Mouse (Mus musculus) forebrain, embryonic 11.5 days (tissue): ENCODE results near the gene Dab1. TPM values are rescaled to one million over a fixed set of nuclear protein-coding genes. Genes with fewer than 3 reads are reported as not detected.

Source experiments
- ATAC-seq: fragments of 200-750 bp; cut with Nextera tagmentation; replicated peaks from 2 replicates; pipeline ENCODE4 v1.8.0; 2017; ENCODE audit warnings: moderate TSS enrichment; ENCODE audit not compliant: low FRiP score
- DNase-seq: peaks from one replicate; pipeline ENCODE4 v3.0.0-alpha.2; 2017; ENCODE audit warnings: low spot score
- H3K27ac ChIP-seq: fragments of 300-500 bp; sonication (generic); 2 replicates; pipeline ENCODE4 v1.5.1; 2014; ENCODE audit warnings: low read depth, low read length
- H3K27me3 ChIP-seq: fragments of 300-500 bp; sonication (generic); 2 replicates; pipeline ENCODE4 v1.6.1; 2014; ENCODE audit warnings: mild to moderate bottlenecking, low read length, mixed read lengths; ENCODE audit not compliant: control insufficient read depth, insufficient read depth
- H3K36me3 ChIP-seq: fragments of 300-500 bp; sonication (generic); 2 replicates; pipeline ENCODE4 v1.6.1; 2014; ENCODE audit warnings: mild to moderate bottlenecking, low read length, moderate library complexity, mixed read lengths; ENCODE audit not compliant: control insufficient read depth, insufficient read depth
- H3K4me1 ChIP-seq: fragments of 300-500 bp; sonication (generic); replicated peaks from 2 replicates; pipeline ENCODE4 v1.6.1; 2014; ENCODE audit warnings: low read length, mixed read lengths; ENCODE audit not compliant: control insufficient read depth, insufficient read depth
- H3K4me2 ChIP-seq: fragments of 300-500 bp; sonication (generic); 2 replicates; pipeline ENCODE4 v1.6.1; 2014; ENCODE audit warnings: low read depth, mild to moderate bottlenecking, low read length, moderate library complexity, mixed read lengths; ENCODE audit not compliant: severe bottlenecking
- H3K4me3 ChIP-seq: fragments of 300-500 bp; sonication (generic); 2 replicates; pipeline ENCODE4 v1.5.1; 2014; ENCODE audit warnings: low read depth, low read length
- H3K9ac ChIP-seq: fragments of 300-500 bp; sonication (generic); 2 replicates; pipeline ENCODE4 v1.6.1; 2014; ENCODE audit warnings: low read length
- H3K9me3 ChIP-seq: fragments of 300-500 bp; sonication (generic); 2 replicates; pipeline ENCODE4 v1.6.1; 2016; ENCODE audit warnings: low read length, mixed read lengths; ENCODE audit not compliant: control insufficient read depth
- WGBS: fragments of 180-500 bp; shearing (Covaris S2); extraction: QIAGEN DNeasy Blood & Tissue Kit; methylation state at CpG from one replicate; pipeline ENCODE4 v1.1.7; 2014; 5-methylcytosine and 5-hydroxymethylcytosine counted together
- polyA plus RNA-seq: library from polyadenylated mRNA; unstranded; fragments of >200 nt; fragmentation: Nextera tagmentation; extraction: Ambion mirVana; gene quantifications from 2 replicates; pipeline ENCODE4 v1.2.1, GENCODE M21; 2014

Gene Dab1
- polyA plus RNA-seq, 1 experiment from 2014 or later = 51.6 TPM

DNA sequence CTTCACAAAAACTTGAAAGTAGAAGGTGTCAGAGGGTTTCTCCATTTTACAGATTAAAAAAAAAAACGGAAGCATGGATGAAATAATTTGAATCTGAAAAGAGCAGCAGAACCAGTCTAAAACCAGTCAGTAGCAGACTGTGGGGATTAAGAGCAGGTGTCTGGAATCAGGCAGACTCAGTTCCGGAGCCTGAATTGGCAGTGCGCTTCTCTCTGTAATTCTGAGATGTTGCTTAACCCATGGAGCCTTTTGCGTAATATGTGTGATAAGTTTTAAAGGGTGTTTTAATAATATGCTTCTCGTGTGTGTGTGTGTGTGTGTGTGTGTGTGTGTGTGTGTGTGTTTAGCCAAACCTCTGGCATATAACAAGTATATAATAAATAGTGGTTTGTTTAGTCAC lies 587.5 kb downstream of the Dab1 start:
- H3K36me3 ChIP-seq = no peaks in the 10 kb centered on the region
- H3K4me2 ChIP-seq = no peak overlapping the region
- no peak overlapping the region for H3K4me3 ChIP-seq
- H3K9me3 ChIP-seq = no peaks in the 10 kb centered on the region
- H3K9ac ChIP-seq = no peak overlapping the region
- 0 out of 2 replicates have a peak, but pooled peaks cover 3% of the 10 kb centered on the region for H3K4me1 ChIP-seq
- ATAC-seq (no peak), DNase-seq (no peak)
- 75% methylated on average over 5 of the region's 5 CpGs for WGBS
- no peaks in the 10 kb centered on the region for H3K27me3 ChIP-seq
- no peak overlapping the region for H3K27ac ChIP-seq

DNA sequence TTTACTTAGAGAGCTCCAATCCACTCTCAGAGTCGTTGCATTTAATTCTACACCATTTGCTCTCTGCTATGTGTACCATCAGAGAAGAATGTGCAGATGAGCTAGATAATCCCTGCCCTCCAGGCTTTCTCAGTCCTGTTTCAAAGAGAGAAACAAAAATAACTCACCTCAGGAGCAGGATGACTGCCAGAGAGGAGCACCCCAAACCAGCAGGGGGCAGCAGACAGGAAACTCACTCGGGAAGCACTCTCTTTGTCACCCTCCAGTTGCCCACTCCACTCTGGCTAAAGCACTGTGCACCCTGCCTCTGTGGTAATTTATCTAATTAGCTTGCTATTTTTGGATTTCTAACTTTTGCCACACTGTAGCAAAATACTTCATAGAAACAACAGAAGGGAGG lies 589.9 kb downstream of the Dab1 start:
- ATAC-seq (no peak), DNase-seq (peak; percentile 74)
- Histone ChIP-seq H3K27ac (no peak overlapping the region), H3K36me3 (no peaks in the 10 kb centered on the region), H3K27me3 (no peaks in the 10 kb centered on the region), H3K4me3 (no peak overlapping the region), H3K4me2 (no peak overlapping the region), H3K9me3 (no peaks in the 10 kb centered on the region), H3K9ac (no peak overlapping the region), H3K4me1 (0 out of 2 replicates have a peak, but pooled peaks cover 3% of the 10 kb centered on the region)
- WGBS = 38% methylated on average over 2 of the region's 2 CpGs

DNA sequence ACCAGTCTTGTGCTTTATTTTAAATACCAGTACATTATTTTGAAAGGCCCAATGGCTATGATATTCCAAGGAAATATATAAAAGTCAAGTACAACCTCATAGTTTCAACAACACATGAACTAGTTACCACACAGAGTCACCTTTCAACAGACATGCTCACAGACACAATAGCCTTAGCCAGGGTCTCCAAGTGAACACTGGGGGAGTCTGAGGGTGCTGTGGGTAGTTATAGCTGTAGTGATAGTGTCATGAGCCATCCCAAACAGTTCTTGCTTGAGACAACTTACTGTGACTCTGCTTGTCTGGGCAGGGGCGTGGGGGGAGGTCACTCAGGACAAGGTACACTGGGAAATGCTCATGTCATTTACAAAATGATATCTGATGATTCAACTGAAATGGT lies 591.6 kb downstream of the Dab1 start:
- Histone ChIP-seq H3K9me3 (no peaks in the 10 kb centered on the region), H3K27me3 (no peaks in the 10 kb centered on the region), H3K4me3 (no peak overlapping the region), H3K36me3 (no peaks in the 10 kb centered on the region), H3K4me2 (no peak overlapping the region), H3K9ac (no peak overlapping the region), H3K4me1 (0 out of 2 replicates have a peak, but pooled peaks cover 3% of the 10 kb centered on the region), H3K27ac (no peak overlapping the region)
- no peak for DNase-seq
- 83% methylated on average over 1 of the region's 1 CpGs for WGBS
- ATAC-seq = no peak

DNA sequence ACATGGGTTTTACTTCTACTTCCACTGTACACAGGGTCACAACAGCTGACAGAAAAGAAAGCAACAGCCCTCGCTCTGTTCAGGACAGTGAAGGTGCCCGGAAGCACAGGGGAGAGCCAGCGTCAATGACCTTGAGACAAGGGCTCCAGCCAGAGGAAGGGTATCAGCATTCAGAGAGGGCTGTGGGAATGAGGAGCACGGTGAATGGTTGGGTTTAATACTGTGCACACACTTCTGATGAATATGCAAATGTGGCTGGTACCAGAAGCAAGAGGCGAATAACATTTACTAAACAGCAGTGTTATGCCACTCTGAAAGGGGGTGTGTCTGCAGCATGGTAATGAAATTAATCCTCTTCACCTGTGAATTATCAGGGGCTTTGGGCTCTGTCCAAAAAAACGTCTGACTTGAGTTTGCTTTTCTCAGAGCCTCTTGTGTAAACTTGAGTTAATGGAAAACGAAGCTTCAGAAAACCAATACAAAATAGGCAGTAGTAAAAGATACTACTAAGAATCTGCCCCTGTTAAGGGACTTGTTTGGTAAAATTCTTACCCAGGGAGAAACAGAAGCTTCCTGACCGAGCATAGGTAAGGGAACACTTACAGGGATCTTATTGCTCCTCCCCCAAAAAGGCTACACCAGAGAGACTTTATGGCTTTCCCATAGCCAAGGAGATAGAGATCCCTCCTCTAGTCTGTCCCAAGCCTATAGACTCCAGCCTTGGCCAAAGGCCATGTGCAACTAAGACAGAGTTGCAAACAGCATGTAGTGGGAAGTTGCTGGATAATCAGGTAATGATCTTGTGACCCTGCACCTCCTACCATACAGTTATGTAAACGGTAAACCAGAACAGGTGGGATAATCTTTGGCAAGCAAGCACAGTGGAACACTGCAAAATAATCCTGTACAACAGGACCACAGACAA lies 592.6 kb downstream of the Dab1 start:
- WGBS = 71% methylated on average over 9 of the region's 9 CpGs
- DNase-seq (no peak), ATAC-seq (no peak)
- Histone ChIP-seq H3K9ac (no peak overlapping the region), H3K36me3 (no peaks in the 10 kb centered on the region), H3K4me1 (0 out of 2 replicates have a peak, but pooled peaks cover 3% of the 10 kb centered on the region), H3K27me3 (no peaks in the 10 kb centered on the region), H3K27ac (no peak overlapping the region), H3K4me2 (no peak overlapping the region), H3K4me3 (no peak overlapping the region), H3K9me3 (no peaks in the 10 kb centered on the region)

DNA sequence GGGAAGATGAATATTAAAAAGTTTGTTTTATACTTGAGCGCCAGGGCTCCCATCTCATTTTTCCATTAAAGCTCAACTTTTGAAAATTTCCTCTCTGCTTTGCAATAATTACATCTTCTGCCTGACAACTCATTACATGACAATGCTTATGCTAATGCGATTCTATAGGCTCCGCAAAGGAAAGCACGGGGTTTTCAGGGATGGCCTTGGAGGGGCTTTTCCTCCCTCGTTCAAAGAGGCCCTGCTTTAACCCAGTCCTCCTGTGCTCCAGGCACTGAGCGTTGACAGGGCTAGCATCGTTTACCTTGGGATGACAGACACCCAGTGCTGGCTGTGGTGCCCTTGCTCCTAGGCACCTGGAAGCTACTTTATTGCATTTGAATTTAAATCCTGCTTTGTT lies 595.6 kb downstream of the Dab1 start:
- 23% methylated on average over 7 of the region's 7 CpGs for WGBS
- Histone ChIP-seq H3K9me3 (no peaks in the 10 kb centered on the region), H3K4me1 (peaks cover 8% of the 10 kb centered on the region; the same call in 1 of the 2 replicates), H3K4me2 (no peak overlapping the region), H3K4me3 (no peak overlapping the region), H3K27me3 (no peaks in the 10 kb centered on the region), H3K9ac (no peak overlapping the region), H3K36me3 (no peaks in the 10 kb centered on the region), H3K27ac (no peak overlapping the region)
- ATAC-seq (no peak), DNase-seq (no peak)

DNA sequence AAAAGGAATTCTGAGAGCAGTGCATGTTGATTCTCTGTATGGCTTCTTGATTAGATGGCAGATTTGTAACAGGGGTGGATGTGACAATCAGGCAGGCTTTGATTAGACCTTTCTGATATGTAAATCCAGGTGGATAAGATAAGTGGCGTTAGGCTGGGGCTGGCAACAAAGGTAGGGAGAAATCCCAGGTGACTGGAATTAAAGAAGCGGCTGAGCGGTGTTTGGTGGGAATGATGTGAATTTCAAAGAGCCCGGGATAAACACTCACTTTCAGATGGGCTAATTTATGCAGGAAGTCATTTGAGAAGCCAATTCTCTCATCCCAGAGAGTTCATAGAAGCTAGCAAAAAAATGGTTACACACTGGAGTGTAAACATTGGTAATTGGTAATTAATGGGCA lies 598.2 kb downstream of the Dab1 start:
- Histone ChIP-seq H3K27ac (no peak overlapping the region), H3K9ac (no peak overlapping the region), H3K36me3 (no peaks in the 10 kb centered on the region), H3K27me3 (no peaks in the 10 kb centered on the region), H3K4me3 (no peak overlapping the region), H3K4me1 (peaks cover 5% of the 10 kb centered on the region; the same call in 1 of the 2 replicates), H3K4me2 (no peak overlapping the region), H3K9me3 (no peaks in the 10 kb centered on the region)
- ATAC-seq (no peak), DNase-seq (no peak)
- 45% methylated on average over 4 of the region's 4 CpGs for WGBS

DNA sequence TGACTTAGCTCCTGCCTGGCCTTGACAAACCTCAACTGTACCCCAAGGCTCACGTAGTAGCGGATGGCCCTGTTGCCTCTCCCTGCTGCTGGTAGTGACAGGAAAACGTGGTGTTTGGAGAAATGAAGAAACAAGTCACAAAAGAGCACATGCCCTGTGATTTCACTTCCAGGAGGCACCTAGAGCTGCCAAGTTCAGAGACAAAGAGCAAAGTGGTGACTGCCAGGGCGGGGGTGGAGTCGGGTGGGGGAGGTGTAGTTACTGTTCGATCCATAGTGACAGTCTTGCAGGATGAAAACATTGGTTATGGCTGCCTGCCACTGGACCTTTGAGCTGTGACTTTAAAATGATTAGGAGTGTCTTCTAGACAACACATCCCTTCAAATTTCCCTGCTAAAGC lies 599.6 kb downstream of the Dab1 start:
- H3K4me3 ChIP-seq = no peak overlapping the region
- ATAC-seq (no peak), DNase-seq (no peak)
- H3K27me3 ChIP-seq = no peaks in the 10 kb centered on the region
- no peak overlapping the region for H3K9ac ChIP-seq
- no peaks in the 10 kb centered on the region for H3K9me3 ChIP-seq
- 77% methylated on average over 6 of the region's 6 CpGs for WGBS
- H3K4me2 ChIP-seq = no peak overlapping the region
- no peaks in the 10 kb centered on the region for H3K36me3 ChIP-seq
- H3K4me1 ChIP-seq = peaks cover 5% of the 10 kb centered on the region; the same call in 1 of the 2 replicates
- H3K27ac ChIP-seq = no peak overlapping the region

DNA sequence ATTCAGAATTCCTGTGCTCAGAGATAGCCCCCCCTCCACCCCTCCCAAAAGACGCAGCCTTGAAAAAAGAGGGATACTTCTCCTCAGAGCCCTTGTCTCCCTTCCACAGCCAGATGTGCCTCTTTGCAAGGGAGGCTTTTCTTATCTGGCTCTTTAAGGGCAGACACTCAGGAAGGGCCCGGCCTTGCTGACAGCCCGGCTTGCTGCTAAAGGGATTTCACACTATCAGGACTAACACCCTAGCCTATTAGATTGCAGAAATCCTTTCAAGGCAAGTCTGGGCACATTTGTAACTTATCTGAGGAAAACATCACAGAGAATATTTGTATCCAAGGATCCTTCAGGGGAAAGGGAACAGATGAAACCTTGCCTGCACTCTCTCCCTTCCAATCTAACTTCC lies 600.9 kb downstream of the Dab1 start:
- Histone ChIP-seq H3K36me3 (no peaks in the 10 kb centered on the region), H3K27ac (no peak overlapping the region), H3K27me3 (no peaks in the 10 kb centered on the region), H3K4me1 (peaks cover 5% of the 10 kb centered on the region; the same call in 1 of the 2 replicates), H3K4me2 (no peak overlapping the region), H3K9me3 (no peaks in the 10 kb centered on the region), H3K4me3 (no peak overlapping the region), H3K9ac (no peak overlapping the region)
- ATAC-seq (no peak), DNase-seq (no peak)
- 43% methylated on average over 3 of the region's 3 CpGs for WGBS

DNA sequence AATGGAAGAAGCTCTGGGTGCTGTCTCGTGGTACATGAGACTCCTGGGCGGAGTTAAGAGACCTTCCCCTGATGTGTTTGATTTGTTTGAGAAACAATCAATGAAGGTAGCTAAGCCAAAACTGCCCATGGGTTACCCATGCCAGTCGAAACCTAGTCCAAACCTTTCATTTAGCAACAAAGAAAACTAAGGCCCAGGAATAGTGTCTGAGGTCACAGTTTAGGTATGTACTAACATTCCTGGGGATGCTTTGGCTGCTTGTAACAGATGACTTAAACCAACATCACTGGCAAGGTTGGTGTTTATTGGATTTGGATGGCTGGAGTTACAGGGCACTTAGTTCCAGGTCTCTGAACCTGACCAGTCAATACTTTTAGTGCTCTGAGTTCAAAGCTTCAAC lies 610.1 kb downstream of the Dab1 start:
- no peaks in the 10 kb centered on the region for H3K36me3 ChIP-seq
- no peaks in the 10 kb centered on the region for H3K9me3 ChIP-seq
- H3K27ac ChIP-seq = no peak overlapping the region
- H3K4me2 ChIP-seq = no peak overlapping the region
- no peak overlapping the region for H3K4me3 ChIP-seq
- ATAC-seq (no peak), DNase-seq (no peak)
- no peaks in the 10 kb centered on the region for H3K4me1 ChIP-seq
- no peaks in the 10 kb centered on the region for H3K27me3 ChIP-seq
- no peak overlapping the region for H3K9ac ChIP-seq
- whole genome bisulfite sequencing = 86% methylated on average over 3 of the region's 3 CpGs
